Mouse (Mus musculus) heart, embryonic 12.5 days (tissue): ENCODE results near the gene Fbn1. TPM values are rescaled to one million over a fixed set of nuclear protein-coding genes. Genes with fewer than 3 reads are reported as not detected.

Source experiments
- ATAC-seq: fragments of 200-750 bp; cut with Nextera tagmentation; 2 replicates; pipeline ENCODE4 v1.8.0; 2017; ENCODE audit warnings: moderate TSS enrichment, moderate library complexity; ENCODE audit not compliant: insufficient number of reproducible peaks, low FRiP score
- H3K27ac ChIP-seq: fragments of 300-500 bp; sonication (generic); 2 replicates; pipeline ENCODE4 v1.5.1; 2016; ENCODE audit warnings: mild to moderate bottlenecking, moderate library complexity; ENCODE audit not compliant: poor library complexity, severe bottlenecking
- H3K27me3 ChIP-seq: fragments of 300-500 bp; sonication (generic); replicated peaks from 2 replicates; pipeline ENCODE4 v1.6.1; 2016; ENCODE audit warnings: mild to moderate bottlenecking, moderate library complexity
- H3K36me3 ChIP-seq: fragments of 300-500 bp; sonication (generic); 2 replicates; pipeline ENCODE4 v1.6.1; 2016; ENCODE audit warnings: mild to moderate bottlenecking, moderate library complexity
- H3K4me1 ChIP-seq: fragments of 300-500 bp; sonication (generic); replicated peaks from 2 replicates; pipeline ENCODE4 v1.6.1; 2016; ENCODE audit warnings: mild to moderate bottlenecking
- H3K4me2 ChIP-seq: fragments of 300-500 bp; sonication (generic); 2 replicates; pipeline ENCODE4 v1.6.1; 2016; ENCODE audit warnings: mild to moderate bottlenecking, moderate library complexity
- H3K4me3 ChIP-seq: fragments of 300-500 bp; sonication (generic); 2 replicates; pipeline ENCODE4 v1.5.1; 2016; ENCODE audit warnings: mild to moderate bottlenecking
- H3K9ac ChIP-seq: fragments of 300-500 bp; sonication (generic); 2 replicates; pipeline ENCODE4 v1.6.1; 2016; ENCODE audit warnings: mild to moderate bottlenecking, moderate library complexity
- H3K9me3 ChIP-seq: fragments of 300-500 bp; sonication (generic); replicated peaks from 2 replicates; pipeline ENCODE4 v1.6.1; 2016; ENCODE audit warnings: mild to moderate bottlenecking, moderate library complexity
- WGBS: fragments of 180-500 bp; shearing (Covaris S2); methylation state at CpG from one replicate; pipeline ENCODE4 v1.1.7; 2016; 5-methylcytosine and 5-hydroxymethylcytosine counted together
- polyA plus RNA-seq: library from polyadenylated mRNA; unstranded; fragments of >200 nt; fragmentation: Nextera tagmentation; extraction: Ambion mirVana; gene quantifications from 2 replicates; pipeline ENCODE4 v1.2.1, GENCODE M21; 2016

Gene Fbn1
- polyA plus RNA-seq, 1 experiment from 2014 or later = 38.8 TPM

DNA sequence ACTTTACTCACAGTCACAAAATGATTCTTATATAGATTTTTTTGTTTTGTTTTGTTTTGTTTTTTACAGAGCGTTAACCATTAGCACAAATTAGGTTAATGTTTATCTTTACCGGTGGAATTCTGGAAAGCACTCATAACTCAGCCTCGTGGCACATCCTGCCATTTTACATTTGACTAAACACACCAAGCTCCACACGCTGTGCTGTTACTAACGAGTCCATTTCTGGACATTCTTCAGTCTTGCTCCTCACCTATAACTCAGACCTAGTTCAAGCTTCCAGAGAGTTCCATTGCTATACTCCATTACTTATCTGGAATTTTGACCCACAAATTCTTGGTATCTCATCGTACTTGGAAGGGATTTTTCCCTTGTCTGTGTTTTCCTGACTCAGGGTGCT lies 116.2 kb downstream of the Fbn1 start:
- 89% methylated on average over 6 of the region's 6 CpGs for WGBS
- Histone ChIP-seq H3K4me1 (no peaks in the 10 kb centered on the region), H3K36me3 (peaks cover 48% of the 10 kb centered on the region), H3K4me2 (no peak overlapping the region), H3K4me3 (no peak overlapping the region), H3K27ac (no peak overlapping the region), H3K9me3 (no peaks in the 10 kb centered on the region), H3K9ac (no peak overlapping the region), H3K27me3 (no peaks in the 10 kb centered on the region)
- no peak for ATAC-seq

DNA sequence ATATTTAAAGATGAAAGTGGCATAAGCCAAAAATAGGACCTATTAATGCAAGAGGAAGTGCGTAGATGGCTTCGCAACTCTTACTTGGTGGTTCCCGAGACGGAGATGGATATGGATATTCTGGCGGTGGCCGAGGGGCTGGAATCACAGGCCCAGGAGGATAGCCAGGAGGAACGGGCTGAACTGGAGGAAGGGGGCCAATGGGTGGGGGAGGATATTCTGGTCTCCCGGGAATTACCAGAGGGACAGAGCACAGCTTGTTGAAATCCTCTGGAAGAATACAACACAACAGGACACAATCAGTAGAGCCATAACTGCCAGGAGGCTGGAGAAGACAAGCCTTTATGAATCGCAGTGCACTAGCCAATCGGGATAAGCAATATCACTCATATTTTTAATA lies 118.0 kb downstream of the Fbn1 start:
- WGBS = 90% methylated on average over 10 of the region's 10 CpGs
- Histone ChIP-seq H3K27me3 (no peaks in the 10 kb centered on the region), H3K4me3 (no peak overlapping the region), H3K4me1 (no peaks in the 10 kb centered on the region), H3K4me2 (no peak overlapping the region), H3K27ac (no peak overlapping the region), H3K9me3 (no peaks in the 10 kb centered on the region), H3K9ac (no peak overlapping the region), H3K36me3 (peaks cover 57% of the 10 kb centered on the region)
- no peak for ATAC-seq

DNA sequence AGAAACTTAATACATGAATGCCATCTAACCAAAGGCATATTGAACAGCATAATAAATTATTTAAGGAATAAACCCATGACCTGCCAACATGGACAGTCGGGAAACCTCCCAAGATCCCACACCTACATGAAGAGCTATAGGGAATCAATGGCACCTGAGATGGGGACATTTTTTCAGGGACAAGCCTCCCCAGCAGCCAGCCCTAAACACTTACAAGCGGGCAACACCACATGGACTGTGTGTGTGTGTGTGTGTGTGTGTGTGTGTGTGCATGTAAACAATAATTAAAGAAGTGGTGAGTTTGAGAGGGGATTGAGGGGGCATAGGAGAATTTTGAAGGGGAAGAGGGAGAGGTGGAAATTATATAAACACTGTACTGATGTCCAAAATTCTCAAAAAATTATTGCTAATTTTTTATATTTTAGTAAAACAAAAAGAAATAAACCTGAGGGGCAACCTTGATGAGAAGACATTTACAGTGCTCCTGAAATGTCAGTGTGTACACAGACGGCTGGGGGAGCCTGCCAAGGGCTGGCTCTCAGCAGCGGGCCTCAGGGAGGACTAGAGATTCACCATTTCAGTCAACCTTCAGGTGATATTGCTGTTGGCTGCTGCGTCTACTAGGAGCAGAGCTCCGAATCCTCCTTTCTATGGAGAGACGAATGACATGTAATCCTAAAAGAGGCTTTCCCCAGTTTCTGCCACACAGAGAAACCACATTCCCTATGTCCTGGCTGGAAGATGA lies 121.4 kb downstream of the Fbn1 start:
- Histone ChIP-seq H3K36me3 (peaks cover 56% of the 10 kb centered on the region), H3K4me3 (no peak overlapping the region), H3K9me3 (no peaks in the 10 kb centered on the region), H3K27me3 (no peaks in the 10 kb centered on the region), H3K4me1 (no peaks in the 10 kb centered on the region), H3K9ac (no peak overlapping the region), H3K4me2 (no peak overlapping the region), H3K27ac (no peak overlapping the region)
- WGBS = 78% methylated on average over 7 of the region's 7 CpGs
- ATAC-seq = no peak

DNA sequence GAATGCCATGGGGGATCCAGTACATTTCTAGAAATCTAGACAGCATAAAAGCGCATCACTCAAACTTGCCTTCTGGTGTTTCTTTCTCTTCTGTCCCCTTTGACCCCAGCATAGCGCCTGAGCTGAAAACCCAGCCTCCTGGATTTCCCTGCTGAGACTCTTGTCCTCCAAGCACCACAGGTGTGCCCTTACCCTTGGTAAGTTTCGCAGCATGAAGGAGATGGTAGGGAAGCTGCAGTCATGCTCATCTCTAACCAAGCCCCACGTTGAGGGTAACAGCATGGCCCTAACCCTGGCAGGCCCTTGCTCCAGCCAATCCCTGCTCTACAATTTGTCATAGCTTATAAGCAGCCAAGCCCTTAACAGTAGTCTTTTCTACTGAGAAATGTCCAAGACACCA lies 122.9 kb downstream of the Fbn1 start:
- no peaks in the 10 kb centered on the region for H3K4me1 ChIP-seq
- H3K4me3 ChIP-seq = no peak overlapping the region
- H3K27ac ChIP-seq = no peak overlapping the region
- no peak overlapping the region for H3K9ac ChIP-seq
- 73% methylated on average over 4 of the region's 4 CpGs for WGBS
- peaks cover 55% of the 10 kb centered on the region for H3K36me3 ChIP-seq
- no peak overlapping the region for H3K4me2 ChIP-seq
- no peaks in the 10 kb centered on the region for H3K27me3 ChIP-seq
- no peak for ATAC-seq
- H3K9me3 ChIP-seq = no peaks in the 10 kb centered on the region

DNA sequence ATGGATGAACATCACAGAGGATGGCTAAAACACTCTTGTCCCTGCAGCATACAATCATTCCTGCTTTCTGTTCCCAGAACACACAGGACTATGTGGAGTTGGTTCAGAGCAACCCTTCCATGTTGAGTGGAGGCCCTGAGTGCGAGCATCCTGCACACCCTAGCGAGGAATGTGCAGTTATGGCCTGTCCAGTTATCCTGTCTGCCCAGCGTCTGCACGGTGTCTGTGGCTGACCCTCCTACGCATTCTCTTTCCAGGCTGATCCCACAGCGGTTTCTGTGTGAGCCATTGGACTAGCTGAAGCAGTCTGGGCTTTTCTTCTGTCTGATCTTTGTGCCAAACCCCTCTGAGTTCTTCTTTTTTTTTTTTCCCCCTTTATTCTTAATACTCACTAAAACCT lies 123.4 kb downstream of the Fbn1 start:
- H3K4me2 ChIP-seq = no peak overlapping the region
- peaks cover 55% of the 10 kb centered on the region for H3K36me3 ChIP-seq
- no peaks in the 10 kb centered on the region for H3K27me3 ChIP-seq
- WGBS = 83% methylated on average over 6 of the region's 6 CpGs
- H3K9ac ChIP-seq = no peak overlapping the region
- no peaks in the 10 kb centered on the region for H3K4me1 ChIP-seq
- no peaks in the 10 kb centered on the region for H3K9me3 ChIP-seq
- no peak overlapping the region for H3K4me3 ChIP-seq
- no peak for ATAC-seq
- no peak overlapping the region for H3K27ac ChIP-seq

DNA sequence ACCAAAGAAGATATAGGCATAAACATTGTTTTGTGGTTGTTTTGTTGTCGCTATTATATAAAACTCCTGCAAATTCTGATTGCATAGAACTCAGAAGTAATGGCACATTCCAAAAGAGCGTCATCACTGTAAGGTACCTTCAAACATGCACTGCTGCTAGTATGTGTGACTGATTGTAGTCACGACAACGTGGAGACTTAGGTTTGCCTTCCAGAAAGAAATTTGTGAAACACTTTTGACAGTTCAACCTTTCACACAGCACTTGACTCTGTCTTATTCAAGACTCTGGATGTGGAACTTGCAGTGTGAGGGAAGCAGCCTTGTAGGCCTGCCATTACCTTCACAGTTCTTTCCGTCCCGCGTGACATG lies 124.5 kb downstream of the Fbn1 start:
- Histone ChIP-seq H3K4me2 (no peak overlapping the region), H3K4me3 (no peak overlapping the region), H3K36me3 (peaks cover 51% of the 10 kb centered on the region), H3K27ac (no peak overlapping the region), H3K9ac (no peak overlapping the region), H3K9me3 (no peaks in the 10 kb centered on the region), H3K27me3 (no peaks in the 10 kb centered on the region), H3K4me1 (no peaks in the 10 kb centered on the region)
- 76% methylated on average over 7 of the region's 7 CpGs for WGBS
- ATAC-seq = no peak

DNA sequence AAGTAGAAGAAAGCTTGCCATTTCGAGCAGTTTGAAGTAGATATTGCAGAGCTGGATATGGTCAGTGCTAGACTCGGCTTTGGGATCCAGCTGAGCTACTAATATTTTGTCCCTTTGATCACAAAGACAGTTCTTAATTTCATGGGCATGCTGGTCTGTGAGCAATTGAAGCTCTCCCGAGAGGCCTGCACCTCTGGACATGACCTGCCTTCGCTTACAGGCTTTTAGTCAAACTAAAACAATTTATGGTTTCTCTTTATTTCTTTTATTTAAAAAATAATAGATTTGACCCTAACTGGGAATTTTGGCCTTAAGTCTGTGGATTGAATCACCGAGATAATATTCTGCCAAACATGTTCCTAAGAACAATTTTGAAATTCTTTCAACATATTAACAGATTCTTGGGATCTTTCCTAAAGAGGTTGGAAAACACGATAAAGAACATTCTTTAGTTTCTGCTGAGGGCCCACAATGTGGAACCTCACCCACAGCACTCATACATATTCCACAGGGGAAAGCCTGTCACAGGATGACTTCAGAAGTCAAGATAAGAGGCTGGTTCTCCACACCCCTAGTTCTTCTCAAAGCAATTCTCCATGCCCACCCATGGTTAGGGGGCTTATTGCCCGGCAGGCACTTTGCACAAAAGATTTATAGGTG lies 125.0 kb downstream of the Fbn1 start:
- no peak overlapping the region for H3K27ac ChIP-seq

DNA sequence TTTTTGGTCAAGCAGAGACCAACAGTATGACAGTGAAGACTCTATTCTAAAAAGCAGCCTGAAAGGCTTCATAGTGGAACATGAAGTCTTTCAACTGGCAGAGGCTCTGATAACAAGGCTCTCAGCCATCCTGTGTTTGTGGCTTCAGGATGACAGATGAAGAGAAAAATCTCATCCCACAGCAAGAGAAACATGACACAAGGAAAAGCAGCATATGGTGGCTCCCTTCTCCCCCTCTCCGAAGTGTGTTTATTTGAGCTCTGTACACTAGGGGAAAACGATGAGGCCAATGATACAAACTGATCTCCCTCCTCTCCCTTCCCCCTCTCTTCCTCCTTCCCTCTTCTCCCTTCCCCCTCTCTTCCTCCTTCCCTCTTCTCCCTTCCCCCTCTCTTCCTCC lies 127.7 kb downstream of the Fbn1 start:
- Histone ChIP-seq H3K4me3 (no peak overlapping the region), H3K4me2 (no peak overlapping the region), H3K36me3 (peaks cover 49% of the 10 kb centered on the region), H3K9ac (no peak overlapping the region), H3K4me1 (no peaks in the 10 kb centered on the region; the same call in 1 of the 2 replicates), H3K9me3 (no peaks in the 10 kb centered on the region), H3K27me3 (no peaks in the 10 kb centered on the region), H3K27ac (no peak overlapping the region)
- ATAC-seq = no peak
- 55% methylated on average over 2 of the region's 2 CpGs for WGBS

More for the DNA sequence above, 125.0 kb downstream of the Fbn1 start:
- H3K27me3 ChIP-seq = no peaks in the 10 kb centered on the region
- no peaks in the 10 kb centered on the region for H3K4me1 ChIP-seq
- no peak overlapping the region for H3K4me3 ChIP-seq
- H3K9ac ChIP-seq = no peak overlapping the region
- H3K36me3 ChIP-seq = peaks cover 50% of the 10 kb centered on the region
- no peak overlapping the region for H3K4me2 ChIP-seq
- H3K9me3 ChIP-seq = no peaks in the 10 kb centered on the region
- no peak for ATAC-seq
- WGBS = 77% methylated on average over 7 of the region's 7 CpGs

DNA sequence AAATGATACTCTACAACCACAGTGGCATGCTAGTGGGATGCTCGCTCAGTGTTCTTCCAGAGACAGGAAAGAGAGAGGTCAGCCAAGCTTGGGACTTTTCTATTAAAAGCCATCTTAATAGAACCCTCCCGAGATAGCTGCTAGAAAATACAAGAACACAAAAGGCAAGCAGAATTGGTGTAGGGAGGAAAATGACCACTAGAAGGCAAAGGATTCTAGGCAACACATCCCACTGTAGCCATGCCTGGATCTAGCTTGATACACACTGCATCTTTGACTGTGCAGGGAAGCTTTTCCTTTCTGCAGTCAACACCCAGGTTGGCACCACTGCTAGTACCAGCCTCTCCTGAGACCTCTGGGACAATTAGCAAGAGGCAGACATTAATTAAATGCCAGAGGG lies 128.6 kb downstream of the Fbn1 start:
- peaks cover 49% of the 10 kb centered on the region for H3K36me3 ChIP-seq
- 83% methylated on average over 2 of the region's 2 CpGs for WGBS
- H3K9me3 ChIP-seq = no peaks in the 10 kb centered on the region
- no peaks in the 10 kb centered on the region for H3K27me3 ChIP-seq
- H3K4me1 ChIP-seq = no peaks in the 10 kb centered on the region; the same call in 1 of the 2 replicates
- no peak overlapping the region for H3K9ac ChIP-seq
- H3K27ac ChIP-seq = no peak overlapping the region
- no peak overlapping the region for H3K4me3 ChIP-seq
- no peak for ATAC-seq
- no peak overlapping the region for H3K4me2 ChIP-seq

DNA sequence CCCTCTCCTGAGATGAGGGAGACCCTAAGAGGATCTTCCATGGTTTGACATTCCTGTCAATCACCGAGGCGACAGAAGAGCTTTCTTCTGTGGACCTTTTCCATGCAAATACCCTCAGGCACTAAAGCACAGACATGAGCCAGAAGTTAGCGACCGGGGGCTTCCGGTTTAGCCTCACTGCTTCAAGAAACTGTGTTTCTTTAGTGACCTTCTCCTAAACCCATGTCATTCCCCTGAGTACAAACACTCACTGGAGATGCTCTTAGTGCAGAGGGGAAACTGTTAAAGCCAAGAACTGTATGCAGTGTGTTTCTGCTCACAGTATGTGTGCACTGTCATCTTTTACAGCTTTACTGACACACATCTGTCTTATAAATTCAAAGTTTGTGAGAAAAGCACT lies 131.9 kb downstream of the Fbn1 start:
- Histone ChIP-seq H3K9ac (no peak overlapping the region), H3K9me3 (no peaks in the 10 kb centered on the region), H3K27me3 (no peaks in the 10 kb centered on the region), H3K4me2 (no peak overlapping the region), H3K4me1 (no peaks in the 10 kb centered on the region; the same call in 1 of the 2 replicates), H3K36me3 (peaks cover 54% of the 10 kb centered on the region), H3K4me3 (no peak overlapping the region), H3K27ac (no peak overlapping the region)
- ATAC-seq = no peak
- WGBS = 88% methylated on average over 5 of the region's 5 CpGs

DNA sequence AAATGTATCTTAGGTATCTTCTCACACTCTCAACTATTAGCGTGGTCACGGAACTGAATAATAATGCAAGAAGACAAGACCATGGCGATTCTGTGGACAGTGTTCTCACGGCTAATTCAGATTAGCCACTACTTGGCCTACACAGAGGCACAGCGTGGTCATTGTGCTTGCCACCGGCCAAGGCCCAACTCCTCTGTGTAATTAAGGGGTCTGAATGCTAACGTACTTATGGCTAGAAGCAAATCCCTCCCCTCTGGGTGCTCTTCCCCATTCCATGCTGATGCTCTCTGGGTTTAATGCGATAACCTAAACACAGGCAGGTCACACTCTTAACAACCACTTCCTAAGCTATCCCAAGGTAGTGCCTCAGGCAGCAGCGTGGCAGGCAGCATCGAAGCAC lies 132.5 kb downstream of the Fbn1 start:
- no peak overlapping the region for H3K4me2 ChIP-seq
- 84% methylated on average over 10 of the region's 10 CpGs for WGBS
- H3K9ac ChIP-seq = no peak overlapping the region
- ATAC-seq = no peak
- H3K4me1 ChIP-seq = no peaks in the 10 kb centered on the region; the same call in 1 of the 2 replicates
- no peak overlapping the region for H3K27ac ChIP-seq
- H3K36me3 ChIP-seq = peaks cover 53% of the 10 kb centered on the region
- no peaks in the 10 kb centered on the region for H3K27me3 ChIP-seq
- H3K9me3 ChIP-seq = no peaks in the 10 kb centered on the region
- no peak overlapping the region for H3K4me3 ChIP-seq

DNA sequence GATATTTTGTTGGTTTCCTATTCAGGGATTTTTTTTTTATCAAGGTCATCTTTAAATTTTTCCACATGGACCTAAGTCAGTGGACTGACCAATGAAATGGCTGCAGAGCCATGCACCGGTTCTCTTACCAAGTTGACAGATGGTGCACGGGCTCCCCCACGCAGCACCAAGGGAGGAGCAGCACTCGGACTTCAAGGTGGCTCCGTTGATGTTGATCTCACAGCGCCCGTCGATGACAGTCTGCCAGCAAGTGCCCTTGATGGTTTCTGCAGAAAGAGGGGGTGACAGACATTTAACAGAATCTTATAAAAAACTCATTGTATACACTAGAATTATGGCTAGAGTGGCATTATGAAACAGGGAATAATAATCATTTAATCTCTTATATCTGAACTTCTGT lies 138.1 kb downstream of the Fbn1 start:
- peaks cover 73% of the 10 kb centered on the region for H3K36me3 ChIP-seq
- no peak overlapping the region for H3K27ac ChIP-seq
- no peaks in the 10 kb centered on the region for H3K4me1 ChIP-seq
- H3K9me3 ChIP-seq = no peaks in the 10 kb centered on the region
- no peak for ATAC-seq
- no peak overlapping the region for H3K4me2 ChIP-seq
- WGBS = 83% methylated on average over 8 of the region's 8 CpGs
- no peak overlapping the region for H3K4me3 ChIP-seq
- no peaks in the 10 kb centered on the region for H3K27me3 ChIP-seq
- no peak overlapping the region for H3K9ac ChIP-seq
